Mouse (Mus musculus): ENCODE results near the gene Olfr410.

DNA sequence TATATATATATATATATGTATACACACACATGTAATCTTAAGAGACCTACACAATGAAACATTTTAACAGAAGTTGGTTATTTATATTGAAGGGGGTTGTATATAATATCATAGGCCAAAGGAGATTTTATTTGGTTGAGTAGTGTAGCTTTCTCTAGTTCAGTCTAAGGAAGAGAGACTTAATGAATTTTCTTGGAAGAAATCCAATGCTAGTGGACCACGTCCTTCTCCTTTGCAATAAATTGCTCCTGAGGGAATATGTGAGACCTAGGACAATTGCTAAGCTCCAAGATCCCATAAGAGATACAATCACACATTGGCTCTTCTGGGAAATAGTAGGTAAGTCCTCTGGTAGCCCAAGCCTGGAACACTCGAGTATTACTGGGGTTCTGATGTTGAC lies 54.4 kb downstream of the Olfr410 start, which contains the start of gene Olfr59:
- no peak for TF ChIP-seq POLR2A (IDR thresholded peaks at IDR 0.05; ENCODE audit: low read depth, low read length)
- no peak for TF ChIP-seq CTCF (conservative IDR thresholded peaks at IDR 0.05; ENCODE audit: insufficient read depth, insufficient read length, low read depth, low read length)
